Mouse (Mus musculus) ES-E14 (cell line): ENCODE results near the gene Cradd.

Experiments
- CHD2 ChIP-seq: IDR thresholded peaks from 2 replicates; pipeline ENCODE4 v1.6.1; 2014; ENCODE audit warnings: mild to moderate bottlenecking, low read depth, low read length, inconsistent platforms
- HCFC1 ChIP-seq: IDR thresholded peaks from 2 replicates; pipeline ENCODE4 v1.6.1; 2012; ENCODE audit warnings: low read length, inconsistent platforms, borderline replicate concordance; ENCODE audit not compliant: insufficient read depth
- MAFK ChIP-seq: IDR thresholded peaks from 2 replicates; pipeline ENCODE4 v1.6.1; 2014; ENCODE audit warnings: mild to moderate bottlenecking, low read depth, low read length, inconsistent platforms; ENCODE audit not compliant: insufficient read depth
- ZC3H11A ChIP-seq: IDR thresholded peaks from 2 replicates; pipeline ENCODE4 v1.6.1; 2012; ENCODE audit warnings: low read depth, mild to moderate bottlenecking, inconsistent platforms, low read length, borderline replicate concordance
- ZNF384 ChIP-seq: IDR thresholded peaks from 2 replicates; pipeline ENCODE4 v1.6.1; 2012; ENCODE audit warnings: low read depth, low read length, inconsistent platforms

DNA sequence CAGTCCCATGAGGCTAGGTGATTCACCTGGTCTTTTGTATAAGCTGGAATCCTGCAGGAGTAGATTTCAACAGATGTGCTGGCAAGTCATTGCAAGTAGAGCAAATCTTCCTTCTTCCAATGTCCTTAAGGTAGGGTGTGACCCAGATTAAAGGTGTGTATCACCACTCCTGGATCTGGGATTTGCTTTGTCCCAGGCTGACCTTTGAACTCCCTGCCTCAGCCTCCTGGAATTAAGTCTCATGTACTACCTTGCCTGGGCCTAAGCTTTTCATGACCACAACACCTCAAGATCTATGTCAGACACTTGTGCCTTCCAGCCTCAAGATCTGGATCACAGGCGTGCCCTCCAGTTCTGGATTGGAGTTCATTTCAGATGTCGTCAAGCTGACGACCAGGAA lies 41.9 kb downstream of the Cradd start:
- no peak for TF ChIP-seq ZNF384
- TF ChIP-seq HCFC1 = no peak
- no peak for TF ChIP-seq CHD2
- no peak for TF ChIP-seq ZC3H11A
- no peak for TF ChIP-seq MAFK
